Mouse (Mus musculus) myocyte (in vitro differentiated cells): ENCODE data around the gene Ticrr. TPM values are rescaled to one million over a fixed set of nuclear protein-coding genes. Genes with fewer than 3 reads are reported as not detected.

Experiments
- H3K27me3 ChIP-seq: one replicate; pipeline ENCODE4 v1.6.1; 2011; ENCODE audit not compliant: control insufficient read depth, insufficient read depth, insufficient read length
- H3K36me3 ChIP-seq: one replicate; pipeline ENCODE4 v1.6.1; 2011; ENCODE audit not compliant: control insufficient read depth, insufficient read depth
- H3K4me2 ChIP-seq: one replicate; pipeline ENCODE4 v1.6.1; 2011; ENCODE audit warnings: low read depth, control low read depth
- H3K4me3 ChIP-seq: one replicate; pipeline ENCODE4 v1.5.1; 2011; ENCODE audit warnings: mild to moderate bottlenecking, control low read depth, moderate library complexity
- H3K79me2 ChIP-seq: one replicate; pipeline ENCODE4 v1.6.1; 2011; ENCODE audit not compliant: control insufficient read depth, insufficient read depth
- H3ac ChIP-seq: one replicate; pipeline ENCODE4 v1.6.1; 2011; ENCODE audit not compliant: control insufficient read depth, insufficient read length
- CEBPB ChIP-seq: IDR thresholded peaks from 2 replicates; pipeline ENCODE4 v1.6.1; 2011; ENCODE audit warnings: mild to moderate bottlenecking, moderate library complexity; ENCODE audit not compliant: poor library complexity, insufficient read depth, severe bottlenecking
- E2F4 ChIP-seq: IDR thresholded peaks from one replicate; pipeline ENCODE4 v1.6.1; 2011; ENCODE audit warnings: mild to moderate bottlenecking, control low read depth, moderate library complexity; ENCODE audit not compliant: insufficient read depth
- MAX ChIP-seq: IDR thresholded peaks from one replicate; pipeline ENCODE4 v1.6.1; 2011; ENCODE audit warnings: low read depth, mild to moderate bottlenecking, control low read depth
- MYOD1 ChIP-seq, 3 experiments: IDR thresholded peaks; one replicate each; pipeline ENCODE4 v1.6.1; 2011; ENCODE audit warnings: control low read depth in 2 of 3, low read depth in 2 of 3, mild to moderate bottlenecking in 2 of 3, moderate library complexity in 1 of 3; ENCODE audit not compliant: insufficient read length in 2 of 3, control insufficient read depth in 1 of 3
- MYOG ChIP-seq, 3 experiments: IDR thresholded peaks; one replicate each; pipeline ENCODE4 v1.6.1; 2011; ENCODE audit warnings: control low read depth in 2 of 3, low read depth in 2 of 3, mild to moderate bottlenecking in 2 of 3; ENCODE audit not compliant: insufficient read length in 2 of 3, control insufficient read depth in 1 of 3, insufficient read depth in 1 of 3
- POLR2A ChIP-seq: IDR thresholded peaks from one replicate; pipeline ENCODE4 v1.6.1; 2011; ENCODE audit warnings: low read depth, mild to moderate bottlenecking, control low read depth, moderate library complexity; ENCODE audit not compliant: insufficient read length
- POLR2AphosphoS2 ChIP-seq: IDR thresholded peaks from one replicate; pipeline ENCODE4 v1.6.1; 2011; ENCODE audit warnings: low read depth, control low read depth; ENCODE audit not compliant: insufficient read length
- REST ChIP-seq: IDR thresholded peaks from one replicate; pipeline ENCODE4 v1.6.1; 2011; ENCODE audit warnings: mild to moderate bottlenecking, control low read depth, moderate library complexity; ENCODE audit not compliant: insufficient read depth, insufficient read length
- SRF ChIP-seq: IDR thresholded peaks from one replicate; pipeline ENCODE4 v1.6.1; 2011; ENCODE audit warnings: low read depth; ENCODE audit not compliant: control insufficient read depth, insufficient read length
- TCF12 ChIP-seq: IDR thresholded peaks from one replicate; pipeline ENCODE4 v1.6.1; 2011; ENCODE audit warnings: mild to moderate bottlenecking, control low read depth; ENCODE audit not compliant: poor library complexity, insufficient read depth, severe bottlenecking
- TCF3 ChIP-seq: IDR thresholded peaks from one replicate; pipeline ENCODE4 v1.6.1; 2011; ENCODE audit warnings: low read depth, control low read depth; ENCODE audit not compliant: insufficient read length
- USF1 ChIP-seq: IDR thresholded peaks from one replicate; pipeline ENCODE4 v1.6.1; 2011; ENCODE audit warnings: low read depth, mild to moderate bottlenecking, control low read depth, moderate library complexity
- polyA plus RNA-seq: library from polyadenylated mRNA; unstranded; fragments of >200 nt; fragmentation: generic; extraction: Trizol; gene quantifications from one replicate; pipeline ENCODE4 v1.2.1, GENCODE M21; 2012; ENCODE audit warnings: missing spikeins

Gene Ticrr
- polyA plus RNA-seq, 1 experiment: 1.4 TPM

GRCm38 (mm10) chr7:79615941-79616340, 44.1 kb upstream of the Ticrr start:
- no peak for TF ChIP-seq CEBPB
- TF ChIP-seq REST: no peak
- no peak for TF ChIP-seq MYOD1 (IDR thresholded peaks at IDR 0.05; ENCODE audit: control insufficient read depth in 1 of 3, insufficient read length in 2 of 3, low read depth in 2 of 3)
- Histone ChIP-seq H3K27me3 (peaks cover 47% of the 10 kb centered on the region), H3K4me2 (no peak overlapping the region)

DNA sequence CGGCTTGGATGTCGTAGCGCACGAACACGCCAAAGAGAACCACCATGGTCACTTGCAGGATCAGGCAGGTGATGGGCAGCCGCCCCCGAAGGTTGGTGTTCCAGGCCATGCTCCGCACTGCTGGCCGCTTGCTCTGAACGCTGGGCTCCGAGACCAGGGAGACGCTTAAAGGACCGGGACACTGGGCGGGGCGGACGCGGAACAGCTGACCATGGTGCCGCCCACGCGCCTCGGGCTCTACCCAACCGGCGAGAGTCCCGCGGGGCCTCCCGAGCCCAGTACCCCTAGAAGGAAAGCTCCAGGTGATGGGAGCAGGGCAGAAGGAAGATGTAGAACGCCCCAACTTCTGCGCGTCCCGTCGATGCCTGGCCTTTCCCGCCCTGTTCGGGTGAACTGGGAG, 42.6 kb upstream of the Ticrr start, which contains the start of gene Rhcg:
Gene Rhcg (minus strand): TSS at position 240 of the 400 bp plus-strand sequence.
- Histone ChIP-seq H3K27me3 (peaks cover 37% of the 10 kb centered on the region), H3K36me3 (no peaks in the 10 kb centered on the region), H3K79me2 (no peaks in the 10 kb centered on the region), H3K4me2 (no peak within 1 kb of the TSS), H3K4me3 (no peak within 1 kb of the TSS), H3ac (no peak within 1 kb of the TSS)
- TF ChIP-seq MYOG (IDR thresholded peaks at IDR 0.05; ENCODE audit: control insufficient read depth in 1 of 3, insufficient read depth in 1 of 3, insufficient read length in 2 of 3, low read depth in 2 of 3) (no peak), POLR2AphosphoS2 (no peak), E2F4 (no peak), USF1 (no peak)

More at GRCm38 (mm10) chr7:79615941-79616340, 44.1 kb upstream of the Ticrr start:
- H3K79me2 ChIP-seq: no peaks in the 10 kb centered on the region
- H3ac ChIP-seq: no peak overlapping the region
- H3K36me3 ChIP-seq: no peaks in the 10 kb centered on the region
- no peak overlapping the region for H3K4me3 ChIP-seq

DNA sequence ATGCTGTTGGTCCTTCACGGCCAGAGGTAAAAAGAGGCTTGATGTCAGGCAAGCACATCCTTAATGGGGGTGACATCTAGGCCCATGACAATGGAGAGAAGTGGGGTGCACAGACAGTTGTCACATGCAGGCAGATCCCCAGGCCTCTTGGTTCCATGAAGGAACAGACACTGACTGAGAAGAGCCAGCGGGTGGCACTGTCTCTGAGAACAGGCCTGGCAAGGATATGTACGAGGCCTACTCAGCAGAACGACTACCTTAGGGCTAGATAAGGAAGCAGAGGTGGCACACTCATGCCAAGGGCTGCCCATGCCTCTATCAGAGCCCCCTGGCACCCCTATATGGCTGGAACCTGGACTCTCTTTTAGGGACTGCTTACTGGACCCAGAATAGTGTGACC, 40.5 kb upstream of the Ticrr start:
- Histone ChIP-seq H3ac (no peak overlapping the region), H3K4me3 (no peak overlapping the region), H3K79me2 (no peaks in the 10 kb centered on the region), H3K36me3 (no peaks in the 10 kb centered on the region), H3K4me2 (no peak overlapping the region), H3K27me3 (peaks cover 27% of the 10 kb centered on the region)
- TF ChIP-seq POLR2AphosphoS2 (no peak), MYOD1 (IDR thresholded peaks at IDR 0.05; ENCODE audit: control insufficient read depth in 1 of 3, insufficient read length in 2 of 3, low read depth in 2 of 3) (no peak), E2F4 (no peak)

DNA sequence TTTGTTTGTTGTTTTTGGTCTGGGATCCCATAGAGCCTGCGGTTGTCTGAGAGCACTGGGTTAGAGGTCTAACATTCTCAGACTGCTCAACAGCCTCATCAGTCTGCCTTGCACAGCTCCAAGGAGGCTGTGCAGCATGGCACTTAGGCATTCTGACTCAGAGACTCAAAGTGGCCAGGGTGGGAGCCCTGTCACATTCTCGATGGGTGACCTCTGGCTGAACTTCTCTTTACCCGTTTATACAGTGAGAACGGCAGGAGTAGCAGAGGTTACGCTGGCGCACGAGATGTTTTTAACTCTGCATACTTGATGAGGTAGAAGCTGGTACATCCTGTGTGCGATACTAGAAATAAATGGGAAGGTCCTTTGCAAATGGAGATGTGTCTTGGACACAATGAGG, 36.9 kb upstream of the Ticrr start:
- no peak overlapping the region for H3ac ChIP-seq
- H3K79me2 ChIP-seq: no peaks in the 10 kb centered on the region
- H3K27me3 ChIP-seq: peaks cover 13% of the 10 kb centered on the region
- TF ChIP-seq TCF12: no peak
- no peak for TF ChIP-seq MYOG (IDR thresholded peaks at IDR 0.05; ENCODE audit: control insufficient read depth in 1 of 3, insufficient read depth in 1 of 3, insufficient read length in 2 of 3, low read depth in 2 of 3)
- no peak for TF ChIP-seq POLR2A
- H3K36me3 ChIP-seq: no peaks in the 10 kb centered on the region
- no peak overlapping the region for H3K4me3 ChIP-seq
- H3K4me2 ChIP-seq: no peak overlapping the region

DNA sequence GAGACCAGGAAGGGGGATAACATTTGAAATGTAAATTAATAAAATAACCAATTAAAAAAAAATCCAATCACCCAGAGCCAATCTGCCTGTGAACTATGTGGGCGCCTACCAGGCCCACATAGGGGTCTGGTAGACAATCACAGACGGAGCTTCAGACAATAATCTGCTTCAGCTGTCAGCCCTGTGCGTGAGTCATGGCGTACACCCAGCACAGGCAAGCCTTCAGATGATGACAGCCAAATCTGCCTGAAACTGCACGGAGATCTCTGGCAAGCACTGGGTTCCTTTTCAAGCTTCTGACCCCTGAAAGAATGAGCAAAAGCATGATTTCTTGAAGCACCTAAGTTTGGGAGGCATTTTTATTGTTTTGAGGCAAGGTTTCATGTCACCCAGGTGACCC, 33.8 kb upstream of the Ticrr start:
- no peak overlapping the region for H3K4me2 ChIP-seq
- H3ac ChIP-seq: no peak overlapping the region
- H3K79me2 ChIP-seq: no peaks in the 10 kb centered on the region
- H3K27me3 ChIP-seq: peaks cover 30% of the 10 kb centered on the region
- H3K4me3 ChIP-seq: no peak overlapping the region
- TF ChIP-seq POLR2AphosphoS2 (no peak), REST (no peak), MAX (no peak), POLR2A (no peak), E2F4 (no peak), USF1 (no peak)
- H3K36me3 ChIP-seq: no peaks in the 10 kb centered on the region

- no peak overlapping the region for H3ac ChIP-seq
- H3K27me3 ChIP-seq: peaks cover 42% of the 10 kb centered on the region
- TF ChIP-seq REST (no peak), SRF (no peak), E2F4 (no peak), POLR2A (no peak), MYOD1 (IDR thresholded peaks at IDR 0.05; ENCODE audit: control insufficient read depth in 1 of 3, insufficient read length in 2 of 3, low read depth in 2 of 3) (no peak), TCF12 (no peak), MYOG (IDR thresholded peaks at IDR 0.05; ENCODE audit: control insufficient read depth in 1 of 3, insufficient read depth in 1 of 3, insufficient read length in 2 of 3, low read depth in 2 of 3) (no peak), CEBPB (no peak), POLR2AphosphoS2 (no peak), MAX (no peak), USF1 (no peak), TCF3 (no peak)
- no peaks in the 10 kb centered on the region for H3K79me2 ChIP-seq
- no peak overlapping the region for H3K4me2 ChIP-seq
- H3K36me3 ChIP-seq: no peaks in the 10 kb centered on the region
- no peak overlapping the region for H3K4me3 ChIP-seq
These were observed 31.6 kb upstream of the Ticrr start for GRCm38 (mm10) chr7:79628271-79628913.
